Mouse (Mus musculus) liver, embryonic 12.5 days (tissue): ENCODE measurements around the gene Fars2. TPM values are rescaled to one million over a fixed set of nuclear protein-coding genes. Genes with fewer than 3 reads are reported as not detected.
"Not testable (repeated sequence)": the region's sequence is repeated elsewhere in the genome, so short reads cannot be mapped to it uniquely, and the experiment has no call there.

Source experiments
- ATAC-seq: fragments of 200-750 bp; cut with Nextera tagmentation; 2 replicates; pipeline ENCODE4 v1.8.0; 2017; ENCODE audit warnings: moderate number of reproducible peaks, mild to moderate bottlenecking, moderate library complexity
- H3K27ac ChIP-seq: fragments of 300-500 bp; sonication (generic); 2 replicates; pipeline ENCODE4 v1.5.1; 2016; ENCODE audit warnings: mild to moderate bottlenecking
- H3K27me3 ChIP-seq: fragments of 300-500 bp; sonication (generic); replicated peaks from 2 replicates; pipeline ENCODE4 v1.6.1; 2016; ENCODE audit warnings: mild to moderate bottlenecking, moderate library complexity
- H3K36me3 ChIP-seq: fragments of 300-500 bp; sonication (generic); 2 replicates; pipeline ENCODE4 v1.6.1; 2016; ENCODE audit warnings: mild to moderate bottlenecking, moderate library complexity
- H3K4me1 ChIP-seq: fragments of 300-500 bp; sonication (generic); 2 replicates; pipeline ENCODE4 v1.6.1; 2016
- H3K4me2 ChIP-seq: fragments of 300-500 bp; sonication (generic); 2 replicates; pipeline ENCODE4 v1.6.1; 2016; ENCODE audit warnings: mild to moderate bottlenecking, moderate library complexity
- H3K4me3 ChIP-seq: fragments of 300-500 bp; sonication (generic); 2 replicates; pipeline ENCODE4 v1.5.1; 2016; ENCODE audit warnings: mild to moderate bottlenecking, moderate library complexity
- H3K9ac ChIP-seq: fragments of 300-500 bp; sonication (generic); 2 replicates; pipeline ENCODE4 v1.6.1; 2016; ENCODE audit warnings: mild to moderate bottlenecking, moderate library complexity
- H3K9me3 ChIP-seq: fragments of 300-500 bp; sonication (generic); replicated peaks from 2 replicates; pipeline ENCODE4 v1.6.1; 2016; ENCODE audit warnings: mild to moderate bottlenecking, moderate library complexity
- WGBS: fragments of 180-500 bp; shearing (Covaris S2); methylation state at CpG from one replicate; pipeline ENCODE4 v1.1.7; 2016; ENCODE audit not compliant: insufficient replicate concordance; 5-methylcytosine and 5-hydroxymethylcytosine counted together
- polyA plus RNA-seq: library from polyadenylated mRNA; unstranded; fragments of >200 nt; fragmentation: Nextera tagmentation; extraction: Ambion mirVana; gene quantifications from 2 replicates; pipeline ENCODE4 v1.2.1, GENCODE M21; 2016

Fars2 gene
- polyA plus RNA-seq, 1 experiment from 2014 or later, result 31.0 TPM

DNA sequence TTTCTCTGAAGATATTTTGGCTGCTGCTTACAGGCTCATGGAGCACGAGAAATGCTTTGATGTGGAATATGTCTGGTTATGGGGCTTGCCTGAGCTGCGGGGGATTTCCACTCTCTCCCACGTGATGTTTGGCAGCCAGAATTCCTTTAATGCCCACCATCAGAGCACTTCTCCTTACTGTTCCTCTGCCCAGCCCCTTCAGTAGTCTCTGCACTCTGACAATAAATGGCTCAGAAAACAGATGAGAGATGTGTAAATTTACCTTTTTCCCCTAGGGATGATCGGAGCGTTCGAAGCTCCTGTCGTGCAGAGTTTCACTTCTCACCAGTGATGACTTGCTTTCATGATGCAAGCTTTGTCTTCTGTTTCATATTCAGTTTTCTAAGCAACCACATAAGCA lies 331.4 kb downstream of the Fars2 start:
- H3K27ac ChIP-seq, result no peak overlapping the region
- H3K9me3 ChIP-seq, result no peaks in the 10 kb centered on the region
- no peaks in the 10 kb centered on the region for H3K4me1 ChIP-seq
- no peaks in the 10 kb centered on the region for H3K36me3 ChIP-seq
- no peak for ATAC-seq
- 80% methylated on average over 7 of the region's 7 CpGs for WGBS
- H3K9ac ChIP-seq, result no peak overlapping the region
- H3K4me3 ChIP-seq, result no peak overlapping the region
- H3K4me2 ChIP-seq, result no peak overlapping the region
- no peaks in the 10 kb centered on the region for H3K27me3 ChIP-seq

GRCm38 (mm10) chr13:36451437-36451836 lies 334.2 kb downstream of the Fars2 start:
- Histone ChIP-seq H3K4me3 (no peak overlapping the region), H3K9ac (no peak overlapping the region), H3K4me2 (no peak overlapping the region), H3K36me3 (no peaks in the 10 kb centered on the region), H3K9me3 (no peaks in the 10 kb centered on the region), H3K27ac (no peak overlapping the region), H3K4me1 (no peaks in the 10 kb centered on the region), H3K27me3 (no peaks in the 10 kb centered on the region)
- 67% methylated on average over 3 of the region's 3 CpGs for WGBS
- no peak for ATAC-seq

- H3K4me1 ChIP-seq, result no peaks in the 10 kb centered on the region
- WGBS, result 56% methylated on average over 3 of the region's 3 CpGs
- no peaks in the 10 kb centered on the region for H3K9me3 ChIP-seq
- H3K9ac ChIP-seq, result no peak overlapping the region
- peak overlapping the region; percentile 39; the same call in 1 of the 2 replicates for H3K27ac ChIP-seq
- no peak overlapping the region for H3K4me3 ChIP-seq
- no peak overlapping the region for H3K4me2 ChIP-seq
- no peaks in the 10 kb centered on the region for H3K27me3 ChIP-seq
- ATAC-seq, result peak; percentile 49; the same call in 1 of the 2 replicates
- no peaks in the 10 kb centered on the region for H3K36me3 ChIP-seq
Observed at GRCm38 (mm10) chr13:36460473-36460872, 343.3 kb downstream of the Fars2 start.

DNA sequence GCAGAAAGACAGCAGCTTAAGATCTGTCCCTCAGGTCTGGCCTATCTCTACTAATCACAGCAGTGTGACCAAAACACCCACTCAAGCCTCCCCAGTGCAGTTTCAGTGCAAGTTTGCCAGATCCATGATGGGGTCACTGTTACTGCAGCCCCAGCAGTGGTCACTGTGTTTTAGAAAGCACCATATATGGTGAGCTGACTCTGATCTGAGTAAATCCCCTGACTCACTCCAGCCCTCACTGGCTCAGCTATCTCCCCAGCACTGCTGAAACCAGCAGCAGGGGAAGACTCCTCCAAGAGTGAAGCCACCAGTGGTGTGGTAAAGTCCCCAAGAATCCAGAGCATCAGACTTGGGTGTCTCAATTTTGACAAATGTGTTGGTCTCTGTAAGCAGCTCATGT lies 346.5 kb downstream of the Fars2 start:
- no peak for ATAC-seq
- no peaks in the 10 kb centered on the region for H3K27me3 ChIP-seq
- no peak overlapping the region for H3K27ac ChIP-seq
- no peaks in the 10 kb centered on the region for H3K9me3 ChIP-seq
- no peak overlapping the region for H3K4me2 ChIP-seq
- H3K4me1 ChIP-seq, result no peaks in the 10 kb centered on the region
- no peak overlapping the region for H3K4me3 ChIP-seq
- no peak overlapping the region for H3K9ac ChIP-seq
- H3K36me3 ChIP-seq, result no peaks in the 10 kb centered on the region

GRCm38 (mm10) chr13:36466076-36466475 lies 348.9 kb downstream of the Fars2 start:
- not testable (repeated sequence) for H3K4me1 ChIP-seq, H3K27ac ChIP-seq, H3K4me3 ChIP-seq, H3K9ac ChIP-seq, H3K36me3 ChIP-seq, H3K27me3 ChIP-seq, H3K4me2 ChIP-seq, H3K9me3 ChIP-seq, ATAC-seq
- WGBS, result 81% methylated on average over 3 of the region's 3 CpGs

DNA sequence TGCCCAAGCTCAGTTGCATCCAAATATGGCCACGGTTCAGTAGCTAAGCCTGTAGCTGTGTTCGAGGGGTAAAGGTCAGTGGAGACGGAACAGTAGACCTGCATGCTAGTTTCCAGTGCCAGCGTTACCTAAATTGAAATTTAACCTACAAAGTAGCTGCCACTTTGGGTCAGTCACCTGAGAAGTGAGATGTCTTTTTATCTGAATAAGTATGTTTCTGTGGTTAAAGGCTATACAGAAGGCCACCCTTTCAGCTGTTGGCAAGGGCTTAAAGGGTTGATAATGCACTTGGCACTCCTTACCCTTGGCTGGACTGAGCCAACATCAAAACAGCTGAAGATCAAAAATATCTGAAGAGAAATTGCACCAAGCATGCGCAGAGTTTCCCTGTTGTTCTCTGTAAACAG lies 349.3 kb downstream of the Fars2 start:
- no peak overlapping the region for H3K4me2 ChIP-seq
- WGBS, result 61% methylated on average over 5 of the region's 5 CpGs
- ATAC-seq, result no peak

GRCm38 (mm10) chr13:36467849-36468248 lies 350.6 kb downstream of the Fars2 start:
- no peak for ATAC-seq
- WGBS, result 55% methylated on average over 2 of the region's 2 CpGs
- Histone ChIP-seq H3K27me3 (no peaks in the 10 kb centered on the region), H3K36me3 (no peaks in the 10 kb centered on the region), H3K27ac (no peak overlapping the region), H3K9me3 (no peaks in the 10 kb centered on the region), H3K4me3 (no peak overlapping the region), H3K4me2 (no peak overlapping the region), H3K4me1 (no peaks in the 10 kb centered on the region), H3K9ac (no peak overlapping the region)

More for the DNA sequence above, 349.3 kb downstream of the Fars2 start:
- H3K9ac ChIP-seq, result no peak overlapping the region
- no peak overlapping the region for H3K4me3 ChIP-seq
- no peaks in the 10 kb centered on the region for H3K4me1 ChIP-seq
- no peaks in the 10 kb centered on the region for H3K9me3 ChIP-seq
- no peak overlapping the region for H3K27ac ChIP-seq
- H3K36me3 ChIP-seq, result no peaks in the 10 kb centered on the region
- no peaks in the 10 kb centered on the region for H3K27me3 ChIP-seq

GRCm38 (mm10) chr13:36468963-36469362 lies 351.8 kb downstream of the Fars2 start:
- Histone ChIP-seq H3K9me3 (no peaks in the 10 kb centered on the region), H3K9ac (no peak overlapping the region), H3K4me3 (no peak overlapping the region), H3K4me1 (no peaks in the 10 kb centered on the region), H3K27ac (no peak overlapping the region), H3K27me3 (no peaks in the 10 kb centered on the region), H3K36me3 (no peaks in the 10 kb centered on the region), H3K4me2 (no peak overlapping the region)
- 68% methylated on average over 2 of the region's 2 CpGs for WGBS
- ATAC-seq, result no peak

- H3K9ac ChIP-seq, result no peak overlapping the region
- no peaks in the 10 kb centered on the region for H3K27me3 ChIP-seq
- ATAC-seq, result no peak
- no peak overlapping the region for H3K4me2 ChIP-seq
- H3K36me3 ChIP-seq, result no peaks in the 10 kb centered on the region
- H3K4me1 ChIP-seq, result no peaks in the 10 kb centered on the region
- no peak overlapping the region for H3K27ac ChIP-seq
- no peak overlapping the region for H3K4me3 ChIP-seq
- no peaks in the 10 kb centered on the region for H3K9me3 ChIP-seq
- WGBS, result 73% methylated on average over 2 of the region's 2 CpGs
Observed at GRCm38 (mm10) chr13:36469412-36470125, 352.4 kb downstream of the Fars2 start.

- ATAC-seq, result no peak
- Histone ChIP-seq H3K27me3 (no peaks in the 10 kb centered on the region), H3K9me3 (no peaks in the 10 kb centered on the region), H3K4me3 (no peak overlapping the region), H3K9ac (no peak overlapping the region), H3K4me2 (no peak overlapping the region), H3K27ac (no peak overlapping the region), H3K36me3 (no peaks in the 10 kb centered on the region), H3K4me1 (no peaks in the 10 kb centered on the region)
- WGBS, result 67% methylated on average over 5 of the region's 5 CpGs
Observed at GRCm38 (mm10) chr13:36477648-36478047, 360.4 kb downstream of the Fars2 start.

GRCm38 (mm10) chr13:36478243-36478642 lies 361.0 kb downstream of the Fars2 start:
- ATAC-seq, result no peak
- H3K27me3 ChIP-seq, result no peaks in the 10 kb centered on the region
- H3K9ac ChIP-seq, result no peak overlapping the region
- no peaks in the 10 kb centered on the region for H3K36me3 ChIP-seq
- H3K9me3 ChIP-seq, result no peaks in the 10 kb centered on the region
- no peak overlapping the region for H3K4me3 ChIP-seq
- WGBS, result 58% methylated on average over 3 of the region's 3 CpGs
- no peaks in the 10 kb centered on the region for H3K4me1 ChIP-seq
- no peak overlapping the region for H3K27ac ChIP-seq
- no peak overlapping the region for H3K4me2 ChIP-seq

- no peak for ATAC-seq
- Histone ChIP-seq H3K27me3 (no peaks in the 10 kb centered on the region), H3K4me3 (no peak overlapping the region), H3K4me2 (no peak overlapping the region), H3K9me3 (no peaks in the 10 kb centered on the region), H3K27ac (no peak overlapping the region), H3K9ac (no peak overlapping the region), H3K36me3 (no peaks in the 10 kb centered on the region), H3K4me1 (no peaks in the 10 kb centered on the region)
- 81% methylated on average over 2 of the region's 2 CpGs for WGBS
Observed at GRCm38 (mm10) chr13:36480101-36480500, 362.9 kb downstream of the Fars2 start.

DNA sequence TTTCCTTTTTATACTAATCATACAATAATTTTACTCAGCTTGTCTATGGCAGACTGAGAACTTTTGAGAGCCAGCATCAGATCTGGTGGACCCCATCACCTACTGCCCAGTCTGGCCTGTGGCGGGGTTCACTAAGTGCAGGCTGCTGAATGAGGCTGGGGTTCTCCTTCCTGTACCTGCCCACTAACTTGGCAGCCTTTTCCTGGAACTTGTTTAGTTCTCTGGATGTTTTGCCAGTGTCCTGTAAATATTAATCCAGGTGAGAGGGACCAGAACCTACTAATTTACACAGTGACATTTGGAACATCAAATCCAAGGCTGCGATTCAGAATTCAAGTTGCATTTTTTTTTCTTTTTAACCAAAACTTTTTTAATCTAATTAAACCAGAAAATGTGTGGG lies 367.2 kb downstream of the Fars2 start:
- Histone ChIP-seq H3K36me3 (no peaks in the 10 kb centered on the region), H3K4me2 (no peak overlapping the region), H3K27ac (no peak overlapping the region), H3K27me3 (no peaks in the 10 kb centered on the region), H3K4me1 (no peaks in the 10 kb centered on the region), H3K9me3 (no peaks in the 10 kb centered on the region), H3K4me3 (no peak overlapping the region), H3K9ac (no peak overlapping the region)
- WGBS, result 82% methylated on average over 2 of the region's 2 CpGs
- no peak for ATAC-seq
